Mouse (Mus musculus): ENCODE results near the gene Nyap1.
"Not testable (repeated sequence)": the region's sequence is repeated elsewhere in the genome, so short reads cannot be mapped to it uniquely, and the experiment has no call there.

The Nyap1 gene

DNA sequence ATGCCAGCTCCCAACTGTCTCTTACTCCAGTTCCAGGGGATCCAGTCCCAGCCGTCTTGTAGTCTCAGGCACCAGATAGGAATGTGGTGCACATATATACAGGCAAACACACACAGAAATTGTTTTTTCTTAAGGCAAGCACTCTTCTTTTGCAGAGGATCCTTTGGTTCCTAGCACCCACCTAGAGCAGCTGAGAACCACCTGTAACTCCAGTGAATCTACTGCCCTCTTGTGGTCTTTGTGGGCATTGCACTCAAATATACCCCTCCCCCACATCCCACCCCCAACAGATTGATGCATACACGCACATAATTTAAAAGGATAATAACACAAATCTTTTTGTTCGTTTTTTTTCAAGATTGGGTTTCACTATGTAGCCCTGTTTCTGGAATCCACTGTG is 24.9 kb upstream of the Nyap1 start:
- DNase-seq = peak; percentile 61 to 65

GRCm38 (mm10) chr5:137764609-137765340 is 23.4 kb upstream of the Nyap1 start:
- DNase-seq = no peak

GRCm38 (mm10) chr5:137759971-137760412 is 18.6 kb upstream of the Nyap1 start:
- peak; percentile 92 to 93 for DNase-seq

DNA sequence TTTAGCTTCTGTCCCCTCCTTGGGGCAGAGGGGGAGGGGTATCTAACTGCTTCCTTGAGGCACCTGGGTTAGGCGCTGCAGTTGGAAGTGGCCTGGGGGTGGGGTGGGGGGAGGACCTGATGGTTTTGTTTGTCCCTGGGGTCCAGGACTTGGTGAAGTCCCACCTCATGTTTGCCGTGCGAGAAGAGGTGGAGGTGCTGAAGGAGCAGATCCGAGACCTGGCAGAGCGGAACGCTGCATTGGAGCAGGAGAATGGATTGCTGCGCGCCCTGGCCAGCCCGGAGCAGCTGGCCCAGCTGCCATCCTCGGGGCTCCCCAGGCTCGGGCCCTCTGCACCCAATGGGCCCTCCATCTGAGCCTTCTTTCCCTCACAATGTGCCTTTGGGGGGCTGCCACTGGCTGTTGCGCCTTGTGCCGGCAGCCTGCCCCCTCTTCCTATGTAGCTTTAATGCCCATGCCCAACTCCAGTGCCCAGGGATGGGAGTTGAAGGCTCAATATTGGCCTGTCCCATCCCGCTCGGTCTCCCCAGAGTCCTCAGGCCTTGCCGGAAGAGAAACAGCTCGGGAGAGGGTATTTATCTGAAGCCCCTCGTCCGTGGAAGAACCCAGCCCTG is 17.6 kb upstream of the Nyap1 start:
- DNase-seq = no peak

- no peak for DNase-seq
These were observed 16.5 kb upstream of the Nyap1 start for GRCm38 (mm10) chr5:137757887-137758286.

- peak; percentile 91 to 93 for DNase-seq
These were observed 15.7 kb upstream of the Nyap1 start for GRCm38 (mm10) chr5:137756882-137757661.

GRCm38 (mm10) chr5:137756106-137756505 is 14.7 kb upstream of the Nyap1 start:
- DNase-seq = no peak

DNA sequence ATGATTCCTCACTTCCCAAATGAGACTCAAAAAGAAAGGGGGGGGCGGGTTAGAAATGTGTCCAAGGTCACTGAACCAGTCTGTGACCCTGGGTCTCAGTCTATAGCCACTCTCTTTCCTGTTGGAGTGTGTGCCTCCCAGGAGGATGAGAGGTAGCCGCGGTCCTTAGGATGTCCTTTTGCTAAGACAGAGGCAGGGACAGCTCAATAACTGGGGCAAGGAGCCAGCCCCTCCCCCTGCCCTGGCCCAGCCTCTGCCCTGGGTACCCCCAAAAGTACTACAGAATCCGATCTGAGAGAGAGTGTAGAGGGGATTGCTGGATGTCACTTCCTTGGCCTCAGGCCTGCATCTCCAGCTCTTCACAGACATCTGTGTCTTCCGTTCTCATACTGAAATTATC is 14.0 kb upstream of the Nyap1 start:
- DNase-seq = no peak

DNA sequence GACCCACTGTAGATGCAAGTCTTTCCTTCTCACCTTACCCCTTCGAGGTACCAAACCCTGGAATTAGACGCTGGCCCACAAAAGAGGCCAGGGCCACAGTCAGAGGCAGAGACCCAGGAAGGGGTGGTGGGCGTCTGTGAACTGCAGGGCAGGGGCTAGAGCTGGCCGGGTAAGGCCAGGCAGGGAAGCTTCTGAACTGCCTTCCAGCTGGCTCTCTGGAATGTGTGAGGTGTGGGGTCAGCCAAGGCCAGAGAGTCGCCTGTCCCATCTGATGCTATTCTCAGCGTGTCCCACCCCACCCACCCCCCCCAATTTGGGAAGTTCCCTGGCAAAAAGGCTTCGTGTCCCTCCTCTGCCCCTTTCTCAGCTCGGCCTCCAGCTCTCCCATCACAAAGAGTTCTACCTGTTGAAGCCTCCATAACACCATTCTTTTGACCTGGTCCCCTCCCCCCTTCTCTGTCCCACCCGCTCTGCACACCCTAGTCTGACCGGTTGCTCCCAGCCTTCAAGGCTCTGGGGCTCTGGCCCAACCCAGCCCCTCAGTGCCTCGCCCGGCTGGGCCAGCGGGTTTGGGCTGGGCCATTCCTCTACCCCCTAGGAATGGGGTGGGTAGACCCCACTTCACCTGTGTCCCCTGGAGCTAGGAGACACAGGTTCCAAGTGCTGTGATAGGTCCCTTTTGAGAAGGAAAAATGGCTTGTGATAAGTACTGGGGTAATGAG is 11.9 kb upstream of the Nyap1 start:
- DNase-seq = no peak

GRCm38 (mm10) chr5:137751988-137752387 is 10.6 kb upstream of the Nyap1 start:
- no peak for DNase-seq

- no peak for DNase-seq
These were observed 9.9 kb upstream of the Nyap1 start for GRCm38 (mm10) chr5:137751221-137751887.

- not testable (repeated sequence) for DNase-seq
These were observed 8.8 kb upstream of the Nyap1 start for GRCm38 (mm10) chr5:137750212-137750611.

GRCm38 (mm10) chr5:137749196-137749836 is 7.9 kb upstream of the Nyap1 start:
- no peak for DNase-seq

GRCm38 (mm10) chr5:137748130-137748770 is 6.8 kb upstream of the Nyap1 start:
- DNase-seq = peak; percentile 65 to 71

GRCm38 (mm10) chr5:137747326-137747961 is 6.0 kb upstream of the Nyap1 start:
- peak; percentile 48 to 50 for DNase-seq

DNA sequence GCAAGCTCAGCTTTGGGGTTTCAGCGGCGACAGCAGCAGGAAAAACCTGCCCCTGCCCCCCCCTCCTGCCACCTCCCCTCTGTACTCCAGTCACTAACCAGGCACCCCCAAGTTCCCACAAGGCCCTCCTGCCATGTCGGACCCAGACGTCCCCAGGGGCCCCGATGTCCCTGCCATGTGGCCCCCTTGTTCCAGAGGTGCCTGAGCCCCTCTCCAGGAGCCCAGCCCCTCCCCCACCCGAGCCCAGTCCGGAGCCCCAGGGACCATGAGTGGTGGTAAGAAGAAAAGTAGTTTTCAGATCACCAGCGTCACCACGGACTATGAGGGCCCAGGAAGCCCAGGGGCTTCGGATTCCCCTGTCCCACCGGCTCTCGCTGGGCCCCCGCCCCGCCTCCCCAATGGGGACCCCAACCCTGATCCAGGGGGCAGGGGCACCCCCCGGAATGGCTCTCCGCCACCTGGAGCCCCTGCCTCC is 5.5 kb upstream of the Nyap1 start:
- no peak for DNase-seq

DNA sequence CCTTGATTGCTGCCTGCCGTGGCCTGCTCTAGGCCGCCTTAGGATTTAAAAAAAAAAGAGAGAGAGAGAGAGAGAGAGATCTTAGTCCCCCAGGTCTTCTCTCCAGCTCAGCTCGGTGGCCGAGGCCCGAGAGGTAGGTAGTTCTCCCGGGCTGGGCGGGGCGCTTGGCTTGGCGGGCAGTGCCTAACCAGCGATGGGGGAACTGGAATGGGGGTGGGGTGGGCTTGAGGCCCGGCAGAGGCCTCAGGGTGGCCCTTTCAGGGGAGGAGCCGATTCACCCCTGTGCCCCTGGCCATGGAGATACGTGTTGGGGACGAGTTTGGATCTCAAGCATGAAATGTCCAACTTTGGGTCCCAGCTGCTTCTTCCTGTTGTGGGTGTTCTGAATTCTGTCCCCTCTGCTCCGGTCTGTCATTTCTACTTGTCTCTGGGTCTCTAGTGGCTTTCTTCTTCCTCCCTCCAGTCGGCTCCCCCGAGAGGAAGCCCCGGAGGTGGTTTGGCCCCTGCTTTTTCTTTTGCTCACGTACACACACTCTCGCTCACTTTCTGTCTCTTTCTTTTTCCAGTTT is 5.0 kb upstream of the Nyap1 start:
- DNase-seq = peak; percentile 57 to 63

DNA sequence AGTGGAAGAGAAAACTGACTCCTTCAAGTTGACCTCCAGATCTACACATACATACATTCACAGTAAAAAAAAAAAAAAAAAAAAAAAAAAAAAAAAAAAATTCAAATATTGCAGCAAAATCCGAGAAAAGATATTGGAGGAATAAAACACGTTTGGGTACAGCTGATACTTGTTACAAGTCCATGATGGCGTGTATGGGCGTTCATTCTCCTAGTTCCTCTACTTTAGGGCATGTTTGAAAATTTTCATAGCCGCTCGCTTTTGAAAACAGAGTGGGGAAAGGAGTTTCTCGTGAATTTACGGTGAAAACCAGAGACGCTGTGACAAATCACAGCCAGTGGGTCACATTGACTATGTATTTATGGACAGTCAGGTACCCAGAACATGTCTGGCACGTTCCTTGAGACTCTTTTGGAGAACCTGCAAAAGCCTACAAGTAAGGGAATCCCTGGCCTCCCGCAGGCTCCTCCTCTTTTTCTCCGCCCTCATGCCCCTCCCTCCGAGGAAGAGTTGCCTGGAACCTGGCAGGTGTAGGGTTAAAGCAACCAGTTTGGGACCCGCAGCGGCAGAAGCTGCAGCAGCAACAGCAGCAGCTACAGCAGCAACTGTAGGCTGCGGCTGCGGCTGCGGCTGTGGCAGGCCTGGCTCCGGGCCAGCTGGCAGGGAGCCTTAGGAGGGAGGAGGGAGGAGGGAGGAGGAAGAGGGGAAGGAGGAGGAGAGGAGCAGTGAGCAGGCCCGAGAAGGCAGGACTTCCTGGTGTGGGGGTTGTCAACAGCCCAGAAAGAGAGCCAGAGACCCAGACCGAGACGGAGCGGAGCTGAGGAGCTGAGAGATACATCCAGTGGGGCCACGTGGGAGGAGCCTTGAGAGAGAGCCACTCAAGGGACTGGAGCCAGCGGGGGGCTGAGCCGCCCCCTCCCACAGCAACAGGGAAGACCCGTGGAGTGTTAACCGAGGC is 4.1 kb upstream of the Nyap1 start, which contains the start of gene Tsc22d4:
TSS of gene Tsc22d4 (plus strand) at position 517 of the 958 bp plus-strand sequence.
- peak; percentile 82 to 85 for DNase-seq

DNA sequence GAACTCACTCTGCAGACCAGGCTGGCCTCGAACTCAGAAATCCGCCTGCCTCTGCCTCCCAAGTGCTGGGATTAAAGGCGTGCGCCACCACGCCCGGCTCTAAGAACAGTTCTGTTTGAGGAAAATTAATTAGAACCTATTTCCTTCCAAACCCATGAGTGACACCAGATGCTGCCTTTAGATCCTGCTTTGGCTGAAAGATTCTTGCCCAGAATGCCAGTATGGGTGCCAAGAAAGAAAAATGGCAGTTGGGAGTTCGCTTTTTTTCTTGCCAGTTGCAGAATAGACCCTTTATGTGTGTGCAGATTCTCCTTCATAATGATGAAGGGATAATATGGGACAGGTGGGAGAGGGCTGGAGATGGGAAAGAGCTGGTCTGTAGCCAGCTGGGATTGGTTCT is 2.8 kb upstream of the Nyap1 start:
- no peak for DNase-seq
